Mouse (Mus musculus): ENCODE data around the gene Smarcc2. TPM values are rescaled to one million over a fixed set of nuclear protein-coding genes. Genes with fewer than 3 reads are reported as not detected.

Gene Smarcc2
- polyA plus RNA-seq, 1 experiment = 377 TPM

GRCm38 (mm10) chr10:128505974-128506373 lies 46.9 kb downstream of the Smarcc2 start:
- DNase-seq (ENCODE audit: low read depth) = no peak
- TF ChIP-seq POLR2A (IDR thresholded peaks at IDR 0.05; ENCODE audit: borderline replicate concordance, extremely low read depth, insufficient read depth, insufficient read length, poor library complexity, severe bottlenecking) (no peak), CTCF (IDR thresholded peaks at IDR 0.05; ENCODE audit: borderline replicate concordance, extremely low read depth, insufficient read depth, insufficient read length) (no peak; the same call in 1 of the 2 replicates)

GRCm38 (mm10) chr10:128508260-128508659 lies 49.2 kb downstream of the Smarcc2 start:
- no peak for DNase-seq (ENCODE audit: low read depth)
- TF ChIP-seq POLR2A (IDR thresholded peaks at IDR 0.05; ENCODE audit: borderline replicate concordance, extremely low read depth, insufficient read depth, insufficient read length, poor library complexity, severe bottlenecking) (no peak), CTCF (IDR thresholded peaks at IDR 0.05; ENCODE audit: borderline replicate concordance, extremely low read depth, insufficient read depth, insufficient read length) (no peak)

GRCm38 (mm10) chr10:128509203-128509602 lies 50.2 kb downstream of the Smarcc2 start:
- TF ChIP-seq CTCF (IDR thresholded peaks at IDR 0.05; ENCODE audit: borderline replicate concordance, extremely low read depth, insufficient read depth, insufficient read length) = no peak
- no peak for TF ChIP-seq POLR2A (IDR thresholded peaks at IDR 0.05; ENCODE audit: borderline replicate concordance, extremely low read depth, insufficient read depth, insufficient read length, poor library complexity, severe bottlenecking)
- DNase-seq (ENCODE audit: low read depth) = no peak

GRCm38 (mm10) chr10:128509831-128510230 lies 50.8 kb downstream of the Smarcc2 start:
- no peak for DNase-seq (ENCODE audit: low read depth)
- TF ChIP-seq POLR2A (IDR thresholded peaks at IDR 0.05; ENCODE audit: borderline replicate concordance, extremely low read depth, insufficient read depth, insufficient read length, poor library complexity, severe bottlenecking) (no peak), CTCF (IDR thresholded peaks at IDR 0.05; ENCODE audit: borderline replicate concordance, extremely low read depth, insufficient read depth, insufficient read length) (no peak)

GRCm38 (mm10) chr10:128510301-128510700 lies 51.3 kb downstream of the Smarcc2 start:
- no peak for TF ChIP-seq CTCF (IDR thresholded peaks at IDR 0.05; ENCODE audit: borderline replicate concordance, extremely low read depth, insufficient read depth, insufficient read length)
- TF ChIP-seq POLR2A (IDR thresholded peaks at IDR 0.05; ENCODE audit: borderline replicate concordance, extremely low read depth, insufficient read depth, insufficient read length, poor library complexity, severe bottlenecking) = no peak

GRCm38 (mm10) chr10:128511189-128511588 lies 52.1 kb downstream of the Smarcc2 start:
- DNase-seq (ENCODE audit: low read depth) = no peak
- TF ChIP-seq POLR2A (IDR thresholded peaks at IDR 0.05; ENCODE audit: borderline replicate concordance, extremely low read depth, insufficient read depth, insufficient read length, poor library complexity, severe bottlenecking) (no peak), CTCF (IDR thresholded peaks at IDR 0.05; ENCODE audit: borderline replicate concordance, extremely low read depth, insufficient read depth, insufficient read length) (no peak)

More at GRCm38 (mm10) chr10:128510301-128510700, 51.3 kb downstream of the Smarcc2 start:
- DNase-seq (ENCODE audit: low read depth) = no peak

GRCm38 (mm10) chr10:128511761-128512160 lies 52.7 kb downstream of the Smarcc2 start:
- DNase-seq (ENCODE audit: low read depth) = no peak
- TF ChIP-seq POLR2A (IDR thresholded peaks at IDR 0.05; ENCODE audit: borderline replicate concordance, extremely low read depth, insufficient read depth, insufficient read length, poor library complexity, severe bottlenecking) = no peak
- no peak for TF ChIP-seq CTCF (IDR thresholded peaks at IDR 0.05; ENCODE audit: borderline replicate concordance, extremely low read depth, insufficient read depth, insufficient read length)

- no peak for DNase-seq (ENCODE audit: low read depth)
- no peak for TF ChIP-seq POLR2A (IDR thresholded peaks at IDR 0.05; ENCODE audit: borderline replicate concordance, extremely low read depth, insufficient read depth, insufficient read length, poor library complexity, severe bottlenecking)
- no peak for TF ChIP-seq CTCF (IDR thresholded peaks at IDR 0.05; ENCODE audit: borderline replicate concordance, extremely low read depth, insufficient read depth, insufficient read length)
Measured at GRCm38 (mm10) chr10:128515044-128515443, 56.0 kb downstream of the Smarcc2 start.

GRCm38 (mm10) chr10:128516029-128516428 lies 57.0 kb downstream of the Smarcc2 start:
- DNase-seq (ENCODE audit: low read depth) = no peak
- TF ChIP-seq POLR2A (IDR thresholded peaks at IDR 0.05; ENCODE audit: borderline replicate concordance, extremely low read depth, insufficient read depth, insufficient read length, poor library complexity, severe bottlenecking) = no peak
- TF ChIP-seq CTCF (IDR thresholded peaks at IDR 0.05; ENCODE audit: borderline replicate concordance, extremely low read depth, insufficient read depth, insufficient read length) = no peak

- no peak for TF ChIP-seq CTCF (IDR thresholded peaks at IDR 0.05; ENCODE audit: borderline replicate concordance, extremely low read depth, insufficient read depth, insufficient read length)
- TF ChIP-seq POLR2A (IDR thresholded peaks at IDR 0.05; ENCODE audit: borderline replicate concordance, extremely low read depth, insufficient read depth, insufficient read length, poor library complexity, severe bottlenecking) = no peak
- DNase-seq (ENCODE audit: low read depth) = no peak
Measured at GRCm38 (mm10) chr10:128516677-128517076, 57.6 kb downstream of the Smarcc2 start.

- peak; percentile 34 for DNase-seq (ENCODE audit: low read depth)
- no peak for TF ChIP-seq POLR2A (IDR thresholded peaks at IDR 0.05; ENCODE audit: borderline replicate concordance, extremely low read depth, insufficient read depth, insufficient read length, poor library complexity, severe bottlenecking)
- TF ChIP-seq CTCF (IDR thresholded peaks at IDR 0.05; ENCODE audit: borderline replicate concordance, extremely low read depth, insufficient read depth, insufficient read length) = peak; percentile 50; the same call in 1 of the 2 replicates
Measured at GRCm38 (mm10) chr10:128518833-128519232, 59.8 kb downstream of the Smarcc2 start.

GRCm38 (mm10) chr10:128520591-128520990 lies 61.5 kb downstream of the Smarcc2 start:
- no peak for DNase-seq (ENCODE audit: low read depth)
- no peak for TF ChIP-seq CTCF (IDR thresholded peaks at IDR 0.05; ENCODE audit: borderline replicate concordance, extremely low read depth, insufficient read depth, insufficient read length)
- no peak for TF ChIP-seq POLR2A (IDR thresholded peaks at IDR 0.05; ENCODE audit: borderline replicate concordance, extremely low read depth, insufficient read depth, insufficient read length, poor library complexity, severe bottlenecking)
